Mouse (Mus musculus) neural tube, embryonic 13.5 days (tissue): ENCODE measurements around the gene Olfr577. TPM values are rescaled to one million over a fixed set of nuclear protein-coding genes. Genes with fewer than 3 reads are reported as not detected.

ENCODE experiments used
- ATAC-seq: fragments of 200-750 bp; cut with Nextera tagmentation; 2 replicates; pipeline ENCODE4 v1.8.0; 2017; ENCODE audit warnings: low read depth, mild to moderate bottlenecking, moderate TSS enrichment, moderate library complexity
- H3K27ac ChIP-seq: fragments of 300-500 bp; sonication (generic); replicated peaks from 2 replicates; pipeline ENCODE4 v1.5.1; 2015; ENCODE audit warnings: moderate library complexity, mild to moderate bottlenecking, inconsistent platforms
- H3K27me3 ChIP-seq: fragments of 300-500 bp; sonication (generic); 2 replicates; pipeline ENCODE4 v1.6.1; 2015; ENCODE audit warnings: mild to moderate bottlenecking, inconsistent platforms
- H3K36me3 ChIP-seq: fragments of 300-500 bp; sonication (generic); 2 replicates; pipeline ENCODE4 v1.6.1; 2015; ENCODE audit warnings: mild to moderate bottlenecking, inconsistent platforms
- H3K4me1 ChIP-seq: fragments of 300-500 bp; sonication (generic); replicated peaks from 2 replicates; pipeline ENCODE4 v1.6.1; 2015; ENCODE audit warnings: inconsistent platforms
- H3K4me2 ChIP-seq: fragments of 300-500 bp; sonication (generic); 2 replicates; pipeline ENCODE4 v1.6.1; 2015; ENCODE audit warnings: inconsistent platforms, mild to moderate bottlenecking, moderate library complexity
- H3K4me3 ChIP-seq: fragments of 300-500 bp; sonication (generic); 2 replicates; pipeline ENCODE4 v1.5.1; 2015; ENCODE audit warnings: mild to moderate bottlenecking, inconsistent platforms
- H3K9ac ChIP-seq: fragments of 300-500 bp; sonication (generic); 2 replicates; pipeline ENCODE4 v1.6.1; 2015; ENCODE audit warnings: moderate library complexity, mild to moderate bottlenecking, inconsistent platforms
- H3K9me3 ChIP-seq: fragments of 300-500 bp; sonication (generic); 2 replicates; pipeline ENCODE4 v1.6.1; 2016; ENCODE audit warnings: inconsistent platforms
- WGBS: fragments of 180-500 bp; shearing (Covaris S2); methylation state at CpG from one replicate; pipeline ENCODE4 v1.1.7; 2015; 5-methylcytosine and 5-hydroxymethylcytosine counted together
- polyA plus RNA-seq: library from polyadenylated mRNA; unstranded; fragments of >200 nt; fragmentation: Nextera tagmentation; extraction: Ambion mirVana; gene quantifications from 2 replicates; pipeline ENCODE4 v1.2.1, GENCODE M21; 2015

The Olfr577 gene
- not detected in 2 replicates for polyA plus RNA-seq

DNA sequence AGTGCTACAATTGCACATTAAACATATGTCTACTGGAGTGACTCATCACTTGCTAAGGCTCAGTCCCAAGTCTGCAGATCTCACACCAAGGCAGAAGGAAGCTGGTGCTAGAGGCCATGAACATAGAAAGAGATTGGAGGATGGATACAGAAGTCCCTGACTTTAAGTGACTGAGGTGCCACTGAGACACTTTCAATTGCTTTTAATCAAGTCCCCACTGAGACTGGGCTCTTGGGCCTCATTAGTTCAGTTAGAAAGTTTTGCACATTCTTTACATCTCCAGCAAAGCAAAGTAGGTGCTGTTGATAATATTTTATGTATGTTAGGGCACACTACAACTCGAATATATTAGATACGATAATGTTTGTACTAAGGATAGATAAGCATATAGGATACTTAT, at the start of gene Olfr577:
TSS of gene Olfr577 (minus strand) at position 101 of the 400 bp plus-strand sequence.
- Histone ChIP-seq H3K4me3 (no peak within 1 kb of the TSS), H3K9ac (no peak within 1 kb of the TSS), H3K4me2 (no peak within 1 kb of the TSS), H3K4me1 (no peaks in the 10 kb centered on the region), H3K27me3 (no peaks in the 10 kb centered on the region), H3K36me3 (no peaks in the 10 kb centered on the region), H3K9me3 (no peaks in the 10 kb centered on the region), H3K27ac (no peak within 1 kb of the TSS)
- ATAC-seq, result no peak
- WGBS, result 86% methylated on average over 2 of the region's 2 CpGs

DNA sequence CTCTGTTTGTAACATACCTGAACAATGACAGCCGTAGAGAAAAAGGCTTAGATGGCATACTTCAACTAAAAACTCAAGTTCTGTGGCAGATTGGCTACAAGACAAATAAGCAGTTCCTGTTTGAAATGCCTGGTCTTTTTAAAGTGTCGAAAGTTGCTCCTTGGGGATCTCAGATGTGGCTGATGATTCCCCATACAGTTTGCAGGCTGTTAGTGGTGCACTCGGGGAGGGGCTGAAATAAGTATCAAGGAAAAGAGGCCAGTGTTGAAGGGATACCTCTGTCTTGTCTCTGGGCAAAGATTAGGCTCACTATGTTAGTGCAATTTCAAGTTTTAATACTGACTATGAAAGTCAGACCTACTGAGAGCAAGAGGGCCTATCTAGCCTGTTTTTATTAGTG, 13.5 kb upstream of the Olfr577 start, which contains the start of gene Olfr578:
TSS of gene Olfr578 (minus strand) at position 101 of the 400 bp plus-strand sequence.
- no peak within 1 kb of the TSS for H3K4me2 ChIP-seq
- ATAC-seq, result no peak
- no peak within 1 kb of the TSS for H3K9ac ChIP-seq
- H3K4me3 ChIP-seq, result no peak within 1 kb of the TSS
- no peaks in the 10 kb centered on the region for H3K36me3 ChIP-seq
- no peaks in the 10 kb centered on the region for H3K27me3 ChIP-seq
- no peaks in the 10 kb centered on the region for H3K4me1 ChIP-seq
- H3K9me3 ChIP-seq, result no peaks in the 10 kb centered on the region
- WGBS, result 78% methylated on average over 3 of the region's 3 CpGs
- H3K27ac ChIP-seq, result no peak within 1 kb of the TSS

DNA sequence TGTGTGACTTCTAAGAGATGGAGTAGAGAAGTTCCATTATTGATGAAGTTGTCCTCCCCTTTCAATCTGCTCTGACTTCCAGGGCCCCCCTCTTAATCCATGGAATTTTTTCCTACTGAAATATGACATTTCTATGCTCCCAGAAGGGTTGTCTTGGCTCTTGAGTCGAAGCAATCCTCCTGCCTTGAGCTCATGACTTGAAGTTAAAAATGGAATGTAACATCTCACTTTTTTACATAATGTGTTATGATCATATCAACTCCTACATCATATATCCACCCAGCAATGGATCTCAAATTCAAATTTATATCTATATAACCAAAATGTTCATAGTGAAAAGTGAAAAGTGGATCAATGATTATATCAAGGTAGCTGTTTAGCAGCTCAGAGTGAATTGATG, 1.3 kb downstream of the Olfr577 start:
- ATAC-seq, result no peak
- Histone ChIP-seq H3K4me3 (no peak overlapping the region), H3K27ac (no peak overlapping the region), H3K9ac (no peak overlapping the region), H3K36me3 (no peaks in the 10 kb centered on the region), H3K4me2 (no peak overlapping the region), H3K27me3 (no peaks in the 10 kb centered on the region), H3K9me3 (no peaks in the 10 kb centered on the region), H3K4me1 (no peaks in the 10 kb centered on the region)
- 47% methylated on average over 1 of the region's 1 CpGs for WGBS

DNA sequence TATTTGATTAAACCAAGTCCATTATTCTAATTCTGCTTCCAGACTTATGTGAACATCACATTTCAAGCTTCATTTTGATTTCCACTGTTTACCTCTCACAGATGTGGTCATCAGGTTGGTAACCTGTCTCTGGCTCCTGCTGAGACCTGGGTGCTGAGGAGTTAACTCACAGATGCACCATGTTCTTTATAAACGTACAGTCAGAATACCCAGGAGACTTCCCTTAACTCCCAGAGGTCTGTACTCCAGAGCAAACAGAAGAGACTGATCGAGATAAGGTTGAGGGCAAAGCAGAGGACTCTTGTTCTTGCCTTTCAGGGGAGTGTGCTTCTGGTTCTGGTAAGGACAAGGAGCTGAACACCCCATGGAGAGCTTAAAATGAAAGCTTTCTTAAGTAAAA, 13.4 kb downstream of the Olfr577 start, which contains the start of gene Olfr576:
TSS of gene Olfr576 (plus strand) at position 301 of the 400 bp plus-strand sequence.
- Histone ChIP-seq H3K9me3 (no peaks in the 10 kb centered on the region), H3K9ac (no peak within 1 kb of the TSS), H3K4me2 (no peak within 1 kb of the TSS), H3K27me3 (no peaks in the 10 kb centered on the region), H3K4me3 (no peak within 1 kb of the TSS), H3K36me3 (no peaks in the 10 kb centered on the region), H3K27ac (no peak within 1 kb of the TSS), H3K4me1 (no peaks in the 10 kb centered on the region)
- ATAC-seq, result no peak
- WGBS, result 57% methylated on average over 2 of the region's 2 CpGs

DNA sequence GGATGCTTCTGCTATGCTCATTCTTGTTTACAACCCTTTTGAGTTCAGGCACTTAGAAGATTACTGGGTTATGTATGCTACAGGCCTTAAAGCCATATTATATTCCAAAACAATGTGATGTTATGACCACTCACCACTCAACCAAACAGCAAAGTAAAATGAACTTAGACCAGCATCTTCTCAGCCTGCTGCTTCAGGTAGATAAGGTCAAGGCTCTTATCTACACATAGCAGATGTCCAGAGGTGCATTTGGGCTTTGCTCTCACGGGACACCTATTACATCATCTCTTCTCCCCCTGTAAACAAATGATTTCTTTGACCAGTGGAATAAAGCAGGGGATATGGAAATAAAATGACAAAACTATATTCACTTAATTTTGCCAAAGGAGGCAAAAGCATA, 17.1 kb downstream of the Olfr577 start, which contains the start of gene Olfr575:
TSS of gene Olfr575 (minus strand) at position 183 of the 400 bp plus-strand sequence.
- no peaks in the 10 kb centered on the region for H3K27me3 ChIP-seq
- 76% methylated on average over 1 of the region's 1 CpGs for WGBS

DNA sequence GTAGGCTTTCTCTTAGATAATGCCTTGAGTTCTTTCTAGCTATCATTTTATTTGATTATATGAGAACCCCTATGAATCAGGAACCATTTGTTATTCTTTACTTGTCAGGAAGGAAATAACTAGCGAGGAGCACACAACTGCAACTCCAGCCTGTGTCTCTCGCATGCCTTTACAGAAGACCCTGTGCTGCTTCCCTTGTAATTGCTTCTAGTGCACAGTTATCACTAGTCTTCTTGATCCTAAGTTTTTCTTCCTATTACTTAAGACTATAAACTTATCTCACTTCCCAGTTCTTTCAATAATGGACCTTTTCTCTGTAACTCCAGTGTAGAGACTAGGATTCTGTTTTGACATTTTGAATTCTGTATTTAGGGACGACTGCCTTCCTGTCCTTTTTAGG, 17.6 kb downstream of the Olfr577 start:
- H3K4me3 ChIP-seq, result no peak overlapping the region
- 77% methylated on average over 3 of the region's 3 CpGs for WGBS
- no peak overlapping the region for H3K9ac ChIP-seq
- no peaks in the 10 kb centered on the region for H3K36me3 ChIP-seq
- no peak overlapping the region for H3K27ac ChIP-seq
- H3K9me3 ChIP-seq, result no peaks in the 10 kb centered on the region
- H3K4me2 ChIP-seq, result no peak overlapping the region
- ATAC-seq, result no peak
- H3K27me3 ChIP-seq, result no peaks in the 10 kb centered on the region
- H3K4me1 ChIP-seq, result no peaks in the 10 kb centered on the region

More for the DNA sequence above, 17.1 kb downstream of the Olfr577 start, which contains the start of gene Olfr575:
- no peak within 1 kb of the TSS for H3K27ac ChIP-seq
- no peaks in the 10 kb centered on the region for H3K4me1 ChIP-seq
- no peak within 1 kb of the TSS for H3K4me2 ChIP-seq
- no peak within 1 kb of the TSS for H3K9ac ChIP-seq
- ATAC-seq, result no peak
- H3K36me3 ChIP-seq, result no peaks in the 10 kb centered on the region
- H3K9me3 ChIP-seq, result no peaks in the 10 kb centered on the region
- H3K4me3 ChIP-seq, result no peak within 1 kb of the TSS

DNA sequence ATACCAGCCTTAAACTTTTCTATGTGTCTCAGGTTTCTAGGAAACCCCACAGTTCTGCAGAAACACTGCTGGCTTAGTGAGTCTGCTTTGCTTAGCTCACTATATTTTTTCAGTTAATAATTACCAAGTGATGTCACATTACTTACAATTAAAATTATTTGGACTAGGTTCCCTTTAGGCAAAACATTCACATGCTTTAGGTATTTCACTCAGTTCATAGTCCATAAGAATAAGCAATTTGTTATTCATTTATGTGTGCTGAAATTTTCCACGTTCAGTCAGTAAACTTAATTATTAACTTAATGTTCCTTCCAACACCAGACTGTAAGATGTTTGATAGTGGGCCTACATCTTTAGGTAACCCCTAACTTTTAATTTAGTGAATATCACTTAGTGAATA, 25.0 kb downstream of the Olfr577 start:
- no peak overlapping the region for H3K4me2 ChIP-seq
- no peaks in the 10 kb centered on the region for H3K9me3 ChIP-seq
- H3K4me1 ChIP-seq, result no peaks in the 10 kb centered on the region
- H3K27me3 ChIP-seq, result no peaks in the 10 kb centered on the region
- 78% methylated on average over 1 of the region's 1 CpGs for WGBS
- ATAC-seq, result no peak
- no peak overlapping the region for H3K4me3 ChIP-seq
- no peaks in the 10 kb centered on the region for H3K36me3 ChIP-seq
- no peak overlapping the region for H3K9ac ChIP-seq
- H3K27ac ChIP-seq, result no peak overlapping the region

DNA sequence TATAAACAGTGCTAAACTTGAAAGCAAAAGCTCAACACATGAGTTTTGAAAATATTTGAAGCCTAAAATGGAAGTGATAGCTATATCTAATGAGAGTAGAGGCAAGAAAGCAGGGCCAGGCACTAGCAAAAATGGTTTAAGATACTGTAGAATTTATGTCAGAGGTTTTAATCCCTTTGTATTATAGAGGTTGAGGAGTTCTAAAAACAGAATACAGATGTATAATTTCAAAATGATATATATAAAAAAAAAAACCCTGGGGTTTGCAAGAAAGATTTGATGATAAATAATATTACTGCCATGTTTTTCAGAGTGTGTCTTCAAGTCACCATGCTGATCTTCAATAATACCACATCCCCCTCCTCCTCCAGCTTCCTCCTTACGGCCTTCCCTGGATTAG, 27.6 kb downstream of the Olfr577 start, which contains the start of gene Olfr574:
TSS of gene Olfr574 (plus strand) at position 301 of the 400 bp plus-strand sequence.
- H3K4me3 ChIP-seq, result no peak within 1 kb of the TSS
- H3K27ac ChIP-seq, result no peak within 1 kb of the TSS
- no peak within 1 kb of the TSS for H3K4me2 ChIP-seq
- no peaks in the 10 kb centered on the region for H3K4me1 ChIP-seq
- no peaks in the 10 kb centered on the region for H3K9me3 ChIP-seq
- no peak for ATAC-seq
- H3K9ac ChIP-seq, result no peak within 1 kb of the TSS
- no peaks in the 10 kb centered on the region for H3K27me3 ChIP-seq
- 84% methylated on average over 1 of the region's 1 CpGs for WGBS
- H3K36me3 ChIP-seq, result no peaks in the 10 kb centered on the region

DNA sequence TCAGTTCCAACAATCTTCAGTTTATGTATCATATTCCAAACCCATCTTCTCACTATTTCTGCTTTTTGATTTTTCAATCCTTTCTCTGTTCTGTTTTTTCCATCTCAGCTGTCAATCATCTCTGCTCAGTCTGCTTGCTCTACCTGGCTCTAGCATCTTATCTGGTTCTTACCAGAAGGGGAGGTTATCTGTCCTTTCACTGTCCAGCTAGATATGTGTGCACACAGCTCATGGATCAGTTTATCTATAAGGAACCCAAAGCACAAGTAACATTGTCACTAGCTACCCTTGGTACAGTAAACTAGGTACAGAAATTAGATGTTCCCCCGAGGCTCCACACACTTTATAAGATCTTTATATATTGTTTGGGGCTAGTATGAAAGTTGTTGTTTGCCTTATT, 32.3 kb downstream of the Olfr577 start:
- H3K4me1 ChIP-seq, result no peaks in the 10 kb centered on the region
- no peak overlapping the region for H3K27ac ChIP-seq
- H3K4me2 ChIP-seq, result no peak overlapping the region
- no peak overlapping the region for H3K4me3 ChIP-seq
- no peak for ATAC-seq
- 86% methylated on average over 1 of the region's 1 CpGs for whole genome bisulfite sequencing
- no peaks in the 10 kb centered on the region for H3K36me3 ChIP-seq
- H3K9ac ChIP-seq, result no peak overlapping the region
- H3K27me3 ChIP-seq, result no peaks in the 10 kb centered on the region
- no peaks in the 10 kb centered on the region for H3K9me3 ChIP-seq

DNA sequence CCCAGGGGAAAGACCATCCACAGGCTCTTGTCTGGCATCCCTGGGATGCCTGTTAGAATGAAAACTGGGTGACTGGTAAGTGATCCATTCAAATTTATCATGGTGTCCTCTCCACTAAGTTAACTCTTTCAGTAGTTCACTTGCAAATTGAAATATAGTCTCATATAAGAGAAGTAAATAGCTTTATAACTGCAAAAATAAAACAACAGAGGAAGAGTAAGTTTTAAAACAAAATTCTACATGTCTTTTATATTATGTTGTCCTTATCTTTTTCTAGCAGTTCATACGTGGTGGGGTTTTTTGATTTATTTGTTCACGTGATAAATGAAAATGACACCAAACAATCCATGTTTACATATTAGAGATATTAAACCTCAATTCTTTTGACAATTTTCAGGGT, 33.3 kb downstream of the Olfr577 start, which contains the start of gene Olfr573-ps1:
TSS of gene Olfr573-ps1 (minus strand) at position 101 of the 400 bp plus-strand sequence.
- H3K27me3 ChIP-seq, result no peaks in the 10 kb centered on the region
- no peak for ATAC-seq
- no peaks in the 10 kb centered on the region for H3K9me3 ChIP-seq
- 92% methylated on average over 2 of the region's 2 CpGs for WGBS
- no peak within 1 kb of the TSS for H3K9ac ChIP-seq
- H3K4me1 ChIP-seq, result no peaks in the 10 kb centered on the region
- H3K36me3 ChIP-seq, result no peaks in the 10 kb centered on the region
- no peak within 1 kb of the TSS for H3K4me3 ChIP-seq
- no peak within 1 kb of the TSS for H3K4me2 ChIP-seq
- H3K27ac ChIP-seq, result no peak within 1 kb of the TSS

DNA sequence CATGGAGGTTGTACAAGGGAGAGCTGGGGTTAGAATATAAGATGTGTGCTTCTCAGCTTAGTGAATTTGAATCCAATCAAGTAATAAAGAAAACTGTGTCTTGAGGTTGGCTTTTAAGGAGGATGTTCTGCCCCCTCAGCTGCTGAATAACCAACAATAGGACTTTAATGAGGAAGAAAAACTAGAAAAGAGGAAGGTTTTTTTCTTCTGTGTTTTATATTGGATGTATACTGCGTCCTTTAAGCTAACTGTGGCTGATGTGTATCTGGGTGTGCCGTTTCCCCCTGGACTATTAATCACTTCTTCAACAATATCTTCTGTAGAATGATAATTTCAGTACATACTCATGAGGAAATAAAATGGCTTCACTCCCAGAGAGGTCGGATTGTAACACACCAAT, 48.6 kb downstream of the Olfr577 start:
- Histone ChIP-seq H3K27ac (no peak overlapping the region), H3K4me3 (no peak overlapping the region), H3K4me1 (no peaks in the 10 kb centered on the region), H3K36me3 (no peaks in the 10 kb centered on the region), H3K4me2 (no peak overlapping the region), H3K9ac (no peak overlapping the region), H3K9me3 (no peaks in the 10 kb centered on the region), H3K27me3 (no peaks in the 10 kb centered on the region)
- no peak for ATAC-seq
- WGBS, result 70% methylated on average over 3 of the region's 3 CpGs

DNA sequence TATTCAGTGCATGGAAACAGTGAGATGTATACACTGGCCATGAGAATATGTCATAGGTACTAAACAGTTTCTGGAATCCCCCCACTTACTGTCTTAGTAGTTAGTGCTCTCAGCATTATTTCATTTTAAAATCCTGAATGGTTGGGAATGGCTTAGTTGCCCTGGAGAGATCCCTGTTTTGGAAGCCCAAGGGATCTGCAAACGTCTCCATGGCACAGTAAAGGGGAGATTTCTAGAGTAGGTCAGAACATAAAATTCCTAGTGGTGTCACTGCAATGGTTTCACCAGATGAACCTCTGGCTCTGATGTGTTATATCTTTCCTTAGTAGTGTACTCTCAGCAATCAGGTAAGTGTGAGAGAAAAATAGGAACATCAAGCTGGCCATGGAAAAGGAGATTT, 51.6 kb downstream of the Olfr577 start, which contains the start of gene Olfr572:
TSS of gene Olfr572 (plus strand) at position 301 of the 400 bp plus-strand sequence.
- H3K4me1 ChIP-seq, result no peaks in the 10 kb centered on the region
- no peaks in the 10 kb centered on the region for H3K36me3 ChIP-seq
- H3K4me2 ChIP-seq, result no peak within 1 kb of the TSS
- no peak within 1 kb of the TSS for H3K9ac ChIP-seq
- WGBS, result 57% methylated on average over 1 of the region's 1 CpGs
- H3K27ac ChIP-seq, result no peak within 1 kb of the TSS
- no peak for ATAC-seq
- H3K27me3 ChIP-seq, result no peaks in the 10 kb centered on the region
- H3K9me3 ChIP-seq, result no peaks in the 10 kb centered on the region
- no peak within 1 kb of the TSS for H3K4me3 ChIP-seq
